Mouse (Mus musculus): ENCODE data around the gene Jph3. TPM values are rescaled to one million over a fixed set of nuclear protein-coding genes. Genes with fewer than 3 reads are reported as not detected.

Jph3 gene
- polyA plus RNA-seq, 1 experiment: 138 TPM

DNA sequence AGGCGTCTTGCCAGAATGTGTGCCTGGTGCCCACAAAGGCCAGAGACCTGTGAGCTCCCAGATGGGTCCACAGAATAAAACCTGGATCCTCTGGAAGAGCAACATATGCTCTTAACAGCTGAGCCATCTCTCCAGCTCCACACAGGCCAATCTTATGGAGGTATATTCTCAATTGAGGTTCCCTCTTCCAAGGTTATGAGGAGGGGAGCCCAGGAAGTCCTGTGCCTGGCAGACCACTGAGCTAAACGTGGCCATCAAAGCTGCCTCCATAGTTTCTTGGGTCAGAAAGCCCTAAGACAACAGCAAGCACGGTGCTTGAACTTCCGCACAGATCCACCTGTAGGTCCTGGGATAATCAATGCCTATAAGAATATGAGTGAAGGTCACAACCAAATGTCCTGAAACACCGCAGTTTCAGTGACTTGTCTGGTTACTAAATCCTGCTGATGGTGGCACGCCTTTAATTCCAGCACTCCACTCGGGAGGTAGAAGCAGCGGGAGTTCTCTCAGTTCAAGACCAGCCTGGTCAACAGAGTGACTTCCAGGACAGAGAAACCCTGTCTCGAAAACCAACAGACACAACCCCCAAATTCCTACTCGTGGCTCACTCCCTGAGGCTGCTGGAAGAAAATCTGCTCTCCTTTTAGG, 99.1 kb downstream of the Jph3 start:
- peak in 1 of 2 experiments; percentile 0 for DNase-seq (ENCODE audit: extremely low spot score in 1 of 2, low spot score in 1 of 2)

DNA sequence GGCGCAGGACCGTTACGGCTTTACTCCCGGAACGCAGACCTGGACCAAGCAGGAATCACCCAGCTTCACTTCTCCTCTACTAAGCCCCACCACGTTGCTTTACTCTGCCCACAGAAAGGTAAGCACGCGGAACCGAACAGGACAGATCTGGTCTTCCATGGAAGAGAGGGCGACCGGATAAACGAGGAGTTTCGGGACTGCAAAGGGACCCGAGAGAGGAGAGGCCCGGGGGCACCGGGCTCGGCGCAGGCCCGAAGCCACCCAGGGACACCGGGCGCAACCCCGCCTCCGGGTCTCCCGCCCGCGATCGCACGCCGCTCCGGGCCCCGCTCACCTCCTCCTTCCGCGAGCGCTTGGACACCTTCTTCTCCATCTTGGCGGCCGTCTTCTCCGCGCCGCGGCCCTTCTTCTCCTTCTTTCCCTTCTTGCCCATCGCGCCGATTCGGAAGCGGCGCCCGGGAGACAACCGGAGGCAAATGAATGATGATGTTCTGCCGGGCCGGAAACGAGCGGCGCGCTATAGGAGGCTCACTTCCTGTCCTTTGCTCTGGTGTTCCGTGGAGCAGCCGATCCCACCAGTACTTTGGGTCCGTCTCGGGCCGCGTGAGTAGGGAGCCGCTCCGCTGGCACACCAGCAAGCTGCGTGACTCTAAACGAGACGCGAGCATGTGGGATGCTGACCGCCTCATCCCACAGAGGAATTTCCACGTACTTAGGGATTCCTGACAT, 99.8 kb downstream of the Jph3 start, which contains the start of gene Klhdc4:
TSS of gene Klhdc4 (minus strand) at position 522 of the 729 bp plus-strand sequence.
- DNase-seq (ENCODE audit: extremely low spot score in 1 of 2, low spot score in 1 of 2): peak; percentile 71 to 94

DNA sequence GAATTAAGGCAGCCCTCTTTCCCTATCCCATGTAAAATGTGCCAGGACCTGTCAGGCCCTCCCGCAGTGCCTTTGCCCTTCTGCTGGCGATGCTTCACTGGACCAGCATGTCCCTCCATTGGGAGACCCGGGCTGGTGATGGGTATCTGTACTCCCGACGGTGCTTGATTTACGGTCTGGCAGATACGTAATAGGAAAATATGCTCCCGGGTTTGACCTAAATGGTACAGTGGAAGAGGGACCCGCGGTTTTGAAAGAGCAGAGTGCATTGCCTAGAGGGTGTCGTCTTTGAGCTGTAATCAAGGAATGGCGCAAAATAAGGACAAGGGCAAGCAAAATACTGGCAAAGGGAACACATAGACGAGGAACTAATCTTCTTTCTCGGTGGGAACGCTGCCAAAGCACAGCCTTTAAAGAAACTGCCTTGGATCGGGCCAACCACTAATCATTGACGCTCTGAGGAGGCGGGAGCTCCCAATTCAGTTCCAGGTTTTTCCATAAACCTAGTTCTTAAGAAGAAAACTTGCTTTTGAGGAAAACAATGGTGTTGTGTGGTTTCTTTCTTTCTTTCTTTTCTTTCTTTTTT, 100.4 kb downstream of the Jph3 start:
- DNase-seq (ENCODE audit: extremely low spot score in 1 of 2, low spot score in 1 of 2): peak in 1 of 2 experiments; percentile 14

DNA sequence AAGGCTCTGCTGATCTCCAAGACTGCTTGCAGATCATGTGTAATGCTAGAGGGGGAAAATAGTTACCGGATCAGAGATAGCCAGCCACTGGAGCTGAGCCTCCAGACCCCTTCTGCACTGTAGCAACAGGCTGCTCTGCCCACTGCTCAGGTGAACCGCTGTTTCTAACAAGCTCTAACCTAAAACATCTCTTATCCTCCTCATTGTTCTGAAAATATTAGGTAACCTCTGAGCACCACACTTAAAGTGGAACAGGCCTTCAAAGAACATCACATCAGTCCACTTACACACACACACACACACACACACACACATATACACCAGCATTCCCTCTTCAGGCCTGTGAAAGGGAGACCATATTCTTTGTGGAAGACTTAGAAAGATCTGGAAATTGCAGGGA, 102.6 kb downstream of the Jph3 start:
- peak in 1 of 2 experiments; percentile 0 for DNase-seq (ENCODE audit: extremely low spot score in 1 of 2, low spot score in 1 of 2)

DNA sequence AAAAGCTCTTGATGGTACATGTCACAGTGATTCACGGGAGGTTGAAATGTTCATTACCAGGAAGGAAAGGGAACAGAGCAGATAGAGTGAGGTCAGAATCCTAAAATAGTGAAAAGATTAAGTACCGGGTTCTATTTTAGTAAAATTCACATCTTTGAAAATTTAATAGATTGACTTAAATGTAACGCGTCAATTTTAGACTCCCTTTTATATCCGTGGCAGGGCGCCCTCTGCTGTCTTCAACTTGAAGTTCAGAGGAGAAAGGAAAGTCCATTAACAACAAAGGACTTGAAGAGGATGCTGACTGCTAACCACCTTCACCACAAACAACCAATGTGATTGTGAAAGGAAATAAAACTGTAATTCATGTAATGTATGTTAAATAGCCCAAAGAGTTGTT, 103.1 kb downstream of the Jph3 start:
- peak; percentile 57 to 92 for DNase-seq (ENCODE audit: extremely low spot score in 1 of 2, low spot score in 1 of 2)

DNA sequence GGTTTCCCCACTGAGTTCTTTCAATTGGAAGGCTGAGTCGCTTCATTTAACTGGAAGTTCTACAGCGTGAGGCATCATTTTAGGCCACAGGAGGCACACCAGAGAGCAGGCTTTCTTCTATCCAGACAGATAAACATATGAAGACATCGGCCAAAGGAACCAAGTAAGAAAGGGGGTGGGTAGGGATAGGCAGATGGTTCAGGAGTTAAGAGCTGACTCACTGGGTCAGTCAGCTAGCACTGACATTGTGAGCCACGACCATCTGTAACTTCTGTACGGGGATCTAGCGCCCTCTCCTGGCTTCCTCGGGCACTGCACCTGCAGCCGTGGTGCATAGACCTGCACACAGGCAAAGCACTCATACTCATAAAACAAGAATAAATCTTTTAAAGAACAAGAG, 111.8 kb downstream of the Jph3 start:
- DNase-seq (ENCODE audit: extremely low spot score in 1 of 2, low spot score in 1 of 2): peak; percentile 50 to 90

DNA sequence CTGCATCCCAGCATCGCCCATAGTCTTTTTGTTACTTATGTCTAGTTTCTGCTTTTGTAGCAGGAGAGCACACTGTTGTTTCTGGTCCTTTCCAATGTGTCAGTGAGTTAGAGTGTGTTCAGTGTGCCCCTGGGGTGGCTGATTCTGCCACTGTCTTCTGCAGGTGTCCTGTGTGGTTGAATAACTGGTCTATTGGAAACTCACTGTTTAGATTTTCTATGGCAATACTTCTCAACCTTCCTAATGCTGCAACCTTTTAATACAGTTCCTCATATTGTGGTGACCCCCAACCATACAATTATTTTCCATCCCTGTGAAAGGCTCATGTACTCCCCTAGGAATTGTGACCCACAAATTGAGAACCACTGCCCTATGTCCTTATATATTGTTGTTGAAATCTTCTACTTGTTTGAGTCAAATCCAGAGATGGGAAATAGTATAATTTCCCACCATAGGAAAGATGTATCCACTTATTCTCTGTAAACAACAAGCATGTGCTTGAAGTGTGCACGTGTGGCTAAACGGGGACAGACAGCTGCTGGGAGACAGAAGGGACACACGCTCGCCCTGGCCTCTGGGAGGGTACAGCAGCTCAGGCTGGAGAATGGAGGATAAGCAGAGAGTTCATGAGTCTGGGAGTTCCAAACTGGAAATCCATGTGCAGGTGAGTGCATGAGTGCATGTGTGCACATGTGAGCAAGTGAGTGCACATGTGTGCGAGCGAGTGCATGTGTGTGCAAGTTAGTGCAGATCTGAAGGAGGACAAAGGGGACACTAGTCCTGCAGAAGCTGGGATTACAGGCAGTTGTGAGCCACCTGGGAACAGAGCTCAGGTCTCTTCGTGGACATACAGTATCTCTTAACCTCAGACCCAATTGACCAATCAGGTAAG, 112.9 kb downstream of the Jph3 start:
- no peak for DNase-seq (ENCODE audit: extremely low spot score in 1 of 2, low spot score in 1 of 2)

DNA sequence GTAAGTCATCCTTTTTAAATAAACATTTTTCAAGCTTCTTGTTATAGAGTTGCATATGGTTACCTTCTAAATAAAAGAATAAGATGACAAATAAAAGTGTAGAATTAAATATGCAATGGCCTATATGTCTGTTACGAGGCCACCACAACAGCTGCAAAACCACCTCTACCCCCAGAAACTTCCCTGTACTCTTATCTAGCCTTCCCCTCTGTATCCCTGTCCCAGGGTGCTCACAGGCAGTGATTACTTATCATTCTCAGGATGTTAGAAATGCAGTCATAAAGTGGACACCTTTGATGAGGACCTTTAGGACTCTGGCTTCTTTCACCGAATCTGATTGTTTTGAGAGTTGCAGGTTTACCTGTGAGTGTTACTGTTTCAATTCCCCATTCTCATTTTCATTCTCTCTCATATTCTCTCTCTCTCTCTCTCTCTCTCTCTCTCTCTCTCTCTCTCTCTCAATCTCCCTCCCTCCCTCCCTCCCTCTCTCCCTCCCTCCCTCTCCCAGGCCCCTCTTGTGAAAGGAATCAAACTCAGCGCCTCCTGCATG, 113.8 kb downstream of the Jph3 start:
- no peak for DNase-seq (ENCODE audit: extremely low spot score in 1 of 2, low spot score in 1 of 2)

Other genes with a start within 250 kb of the Jph3 start
- gene 1700018B08Rik, start 185.3 kb upstream of the Jph3 start, polyA plus RNA-seq (2012; rRNA removed): not detected in 2 replicates
- gene Fbxo31, start 150.8 kb upstream of the Jph3 start, polyA plus RNA-seq (2012; rRNA removed): 70.9 and 77.2 TPM in 2 replicates
- gene Map1lc3b, start 139.3 kb upstream of the Jph3 start, polyA plus RNA-seq (2012; rRNA removed): 128 and 152 TPM in 2 replicates
- 51.8 and 59.3 TPM in 2 replicates for gene Zcchc14, start 76.7 kb upstream of the Jph3 start, polyA plus RNA-seq (2012; rRNA removed)
- 44.5 and 50.3 TPM in 2 replicates for gene Klhdc4, start 99.9 kb downstream of the Jph3 start, polyA plus RNA-seq (2012; rRNA removed)
- gene Slc7a5, start 178.1 kb downstream of the Jph3 start, polyA plus RNA-seq (2012; rRNA removed): 63.7 and 70.1 TPM in 2 replicates
- 0.34 and 0.40 TPM in 2 replicates for gene Car5a, start 215.3 kb downstream of the Jph3 start, polyA plus RNA-seq (2012; rRNA removed)
- 69.6 and 81.2 TPM in 2 replicates for gene Banp, start 220.1 kb downstream of the Jph3 start, polyA plus RNA-seq (2012; rRNA removed)

Data from frontal cortex, adult 2 months (tissue).